Mouse (Mus musculus) kidney, adult 2 months (tissue): ENCODE data around the gene Ctdspl. TPM values are rescaled to one million over a fixed set of nuclear protein-coding genes. Genes with fewer than 3 reads are reported as not detected.

Experiments
- DNase-seq: peaks from one replicate; pipeline ENCODE4 v3.0.0; 2021
- H3K27ac ChIP-seq: fragments of 200-500 bp; 2 replicates; pipeline ENCODE4 v1.5.1; 2012; ENCODE audit warnings: low read depth, low read length, control low read depth, inconsistent platforms; ENCODE audit not compliant: insufficient read depth
- H3K27me3 ChIP-seq: fragments of 200-500 bp; replicated peaks from 2 replicates; pipeline ENCODE4 v1.6.1; 2012; ENCODE audit warnings: mild to moderate bottlenecking, moderate library complexity, low read length, inconsistent platforms; ENCODE audit not compliant: control insufficient read depth, insufficient read depth
- H3K36me3 ChIP-seq: fragments of 200-500 bp; 2 replicates; pipeline ENCODE4 v1.6.1; 2012; ENCODE audit warnings: mild to moderate bottlenecking, moderate library complexity, low read length, inconsistent platforms; ENCODE audit not compliant: control insufficient read depth, insufficient read depth
- H3K4me1 ChIP-seq: fragments of 200-500 bp; 2 replicates; pipeline ENCODE4 v1.6.1; 2011; ENCODE audit warnings: low read length; ENCODE audit not compliant: control insufficient read depth, insufficient read depth
- H3K4me3 ChIP-seq: fragments of 200-500 bp; 2 replicates; pipeline ENCODE4 v1.5.1; 2011; ENCODE audit warnings: mild to moderate bottlenecking, low read depth, low read length, control low read depth; ENCODE audit not compliant: insufficient read depth
- CTCF ChIP-seq: fragments of 200-500 bp; conservative IDR thresholded peaks from 2 replicates; pipeline ENCODE4 v1.5.1; 2011; ENCODE audit warnings: low read depth, mild to moderate bottlenecking, control low read depth, low read length, moderate library complexity, mixed read lengths; ENCODE audit not compliant: insufficient read depth, insufficient read length
- POLR2A ChIP-seq: fragments of 200-500 bp; IDR thresholded peaks from one replicate; pipeline ENCODE4 v1.6.1; 2011; ENCODE audit warnings: low read depth, low read length, control low read depth
- WGBS: fragments of 180-500 bp; shearing (Covaris S2); methylation state at CpG from one replicate; pipeline ENCODE4 v1.1.7; 2018; 5-methylcytosine and 5-hydroxymethylcytosine counted together
- polyA plus RNA-seq: library from polyadenylated mRNA; depleted of rRNA; stranded (reverse); fragments of >200 nt; gene quantifications from 2 replicates; pipeline ENCODE4 v1.2.3, GENCODE M21; 2012

Ctdspl gene
- polyA plus RNA-seq, 1 experiment, result 39.2 TPM

- Histone ChIP-seq H3K27ac (no peak overlapping the region), H3K27me3 (no peaks in the 10 kb centered on the region), H3K36me3 (no peaks in the 10 kb centered on the region), H3K4me3 (no peak overlapping the region), H3K4me1 (peaks cover 10% of the 10 kb centered on the region; the same call in 1 of the 2 replicates)
- no peak for TF ChIP-seq POLR2A
- TF ChIP-seq CTCF, result no peak
- DNase-seq, result no peak
- WGBS, result 78% methylated on average over 19 of the region's 19 CpGs
Measured at GRCm38 (mm10) chr9:119033111-119033921, 107.1 kb downstream of the Ctdspl start.

GRCm38 (mm10) chr9:119034069-119034468 lies 107.8 kb downstream of the Ctdspl start:
- peaks cover 8% of the 10 kb centered on the region; the same call in 1 of the 2 replicates for H3K4me1 ChIP-seq
- no peak overlapping the region for H3K27ac ChIP-seq
- no peaks in the 10 kb centered on the region for H3K27me3 ChIP-seq
- H3K36me3 ChIP-seq, result no peaks in the 10 kb centered on the region
- 88% methylated on average over 8 of the region's 8 CpGs for WGBS
- H3K4me3 ChIP-seq, result no peak overlapping the region
- TF ChIP-seq POLR2A (no peak), CTCF (no peak)
- no peak for DNase-seq

DNA sequence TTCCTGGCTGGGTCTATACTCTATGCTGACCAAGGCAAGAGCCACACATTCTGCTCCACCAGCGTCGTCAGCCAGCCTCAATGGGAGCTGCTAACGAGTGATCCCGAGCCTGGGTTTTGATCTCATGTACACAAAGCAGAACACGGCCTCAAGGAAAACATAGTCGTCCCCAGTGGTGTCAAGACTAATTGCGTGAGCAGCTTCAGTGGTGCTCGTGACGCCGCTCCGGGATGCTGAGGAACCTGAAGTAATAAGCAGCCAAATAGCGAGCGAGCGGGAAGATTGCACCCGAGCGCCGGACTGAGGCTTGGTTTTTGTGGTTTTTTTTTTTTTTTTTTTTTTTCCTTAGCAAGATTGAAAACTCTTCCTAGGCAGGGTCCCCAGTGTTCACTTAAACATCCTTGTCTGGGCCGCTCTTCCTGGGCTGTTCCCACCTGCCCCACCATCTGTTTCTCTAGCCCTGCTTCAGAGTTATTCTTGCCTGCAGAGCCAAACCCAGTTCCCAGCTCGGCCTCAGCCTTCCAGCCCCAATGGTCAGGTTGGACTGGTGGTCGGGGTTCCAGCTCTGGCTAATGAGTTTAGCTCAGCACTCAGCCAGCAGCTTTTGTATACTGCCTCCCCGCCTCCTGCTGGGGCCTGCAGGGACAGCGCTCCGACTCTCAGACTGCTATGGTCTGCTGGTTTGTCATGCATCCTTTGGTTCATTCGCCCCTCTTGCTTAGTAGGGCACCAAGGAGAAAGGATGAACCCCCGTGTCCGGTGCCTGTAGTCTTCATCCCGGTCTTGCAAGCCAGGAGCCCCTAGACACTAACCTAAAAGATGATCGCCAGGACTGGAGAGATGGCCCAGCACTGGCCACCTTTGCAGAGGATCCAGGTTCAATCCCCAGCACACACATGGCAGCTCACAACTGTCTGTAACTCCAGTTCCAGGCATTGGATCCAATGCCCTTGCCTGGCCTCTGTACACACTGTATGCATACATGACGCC lies 108.7 kb downstream of the Ctdspl start:
- H3K36me3 ChIP-seq, result no peaks in the 10 kb centered on the region
- H3K27me3 ChIP-seq, result no peaks in the 10 kb centered on the region
- no peak overlapping the region for H3K27ac ChIP-seq
- H3K4me3 ChIP-seq, result no peak overlapping the region
- WGBS, result 86% methylated on average over 29 of the region's 29 CpGs
- TF ChIP-seq POLR2A, result no peak
- no peak for TF ChIP-seq CTCF
- DNase-seq, result no peak
- 0 out of 2 replicates have a peak, but pooled peaks cover 2% of the 10 kb centered on the region for H3K4me1 ChIP-seq

DNA sequence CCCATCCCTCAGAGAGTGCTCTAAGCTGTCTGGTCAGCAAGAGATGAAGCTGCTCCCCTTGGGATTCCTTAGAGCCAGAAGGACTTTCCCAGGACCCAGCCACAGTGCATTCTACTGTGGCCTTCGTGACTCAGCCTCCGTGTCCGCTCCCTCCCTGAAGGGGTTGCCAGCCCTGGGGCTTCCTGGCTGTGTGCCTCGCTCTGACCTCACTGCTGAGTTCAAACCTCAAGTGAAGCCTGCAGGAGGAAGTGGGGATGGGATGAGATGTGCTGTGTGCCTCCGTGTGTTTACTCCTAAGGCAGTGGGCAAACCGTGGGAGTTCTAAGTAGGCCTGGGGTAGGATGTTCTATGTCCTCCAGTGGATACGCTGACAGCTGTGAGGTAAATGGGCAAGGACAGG lies 109.6 kb downstream of the Ctdspl start:
- H3K27ac ChIP-seq, result no peak overlapping the region
- peak; percentile 78 for DNase-seq

DNA sequence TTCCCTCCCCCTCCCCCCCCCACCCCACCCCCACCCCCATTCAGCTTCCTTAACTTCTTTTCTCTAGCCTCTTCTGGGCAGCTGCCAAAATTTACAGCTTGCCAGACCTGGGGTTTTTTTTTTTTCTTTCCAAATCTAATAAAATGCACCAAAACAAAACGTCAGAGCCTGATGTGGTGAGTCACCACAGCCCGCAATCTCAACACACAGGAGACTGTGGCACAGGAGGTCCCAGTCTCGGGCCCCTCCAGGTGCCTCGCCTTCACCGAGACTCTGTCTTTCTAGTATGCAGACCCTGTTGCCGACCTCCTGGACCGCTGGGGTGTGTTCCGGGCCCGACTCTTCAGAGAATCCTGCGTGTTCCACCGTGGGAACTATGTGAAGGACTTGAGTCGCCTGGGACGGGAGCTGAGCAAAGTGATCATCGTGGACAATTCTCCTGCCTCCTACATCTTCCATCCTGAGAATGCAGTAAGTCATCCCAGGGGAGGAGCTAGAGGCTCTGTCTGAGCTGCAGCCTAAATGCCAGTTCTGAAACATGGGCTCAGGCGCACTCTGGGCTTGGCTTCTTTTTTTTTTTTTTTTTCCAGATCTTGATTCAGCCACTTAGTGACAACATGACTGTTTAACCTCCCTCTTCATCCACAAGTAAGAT lies 111.0 kb downstream of the Ctdspl start:
- 70% methylated on average over 15 of the region's 15 CpGs for WGBS
- Histone ChIP-seq H3K4me3 (no peak overlapping the region), H3K27me3 (no peaks in the 10 kb centered on the region), H3K27ac (0 out of 2 replicates have a peak overlapping the region, but pooled peaks have one; percentile 10), H3K36me3 (peaks cover 2% of the 10 kb centered on the region), H3K4me1 (0 out of 2 replicates have a peak, but pooled peaks cover 2% of the 10 kb centered on the region)
- peak; percentile 57 for DNase-seq
- TF ChIP-seq CTCF (no peak), POLR2A (no peak)

More for the DNA sequence above, 109.6 kb downstream of the Ctdspl start:
- Histone ChIP-seq H3K36me3 (peaks cover 2% of the 10 kb centered on the region), H3K4me3 (no peak overlapping the region), H3K4me1 (0 out of 2 replicates have a peak, but pooled peaks cover 2% of the 10 kb centered on the region), H3K27me3 (no peaks in the 10 kb centered on the region)
- TF ChIP-seq CTCF (no peak), POLR2A (no peak)
- WGBS, result 43% methylated on average over 7 of the region's 7 CpGs

GRCm38 (mm10) chr9:119038574-119038973 lies 112.3 kb downstream of the Ctdspl start:
- no peak for TF ChIP-seq POLR2A
- no peak for TF ChIP-seq CTCF
- no peak overlapping the region for H3K27ac ChIP-seq
- 92% methylated on average over 3 of the region's 3 CpGs for WGBS
- no peak for DNase-seq
- H3K27me3 ChIP-seq, result no peaks in the 10 kb centered on the region
- peaks cover 2% of the 10 kb centered on the region for H3K36me3 ChIP-seq
- 0 out of 2 replicates have a peak, but pooled peaks cover 2% of the 10 kb centered on the region for H3K4me1 ChIP-seq
- H3K4me3 ChIP-seq, result no peak overlapping the region
